Mouse (Mus musculus) kidney, adult 2 months (tissue): ENCODE measurements around the gene Rab33b. TPM values are rescaled to one million over a fixed set of nuclear protein-coding genes. Genes with fewer than 3 reads are reported as not detected.

ENCODE experiments used
- DNase-seq: peaks from one replicate; pipeline ENCODE4 v3.0.0; 2021
- H3K27ac ChIP-seq: fragments of 200-500 bp; 2 replicates; pipeline ENCODE4 v1.5.1; 2012; ENCODE audit warnings: low read depth, low read length, control low read depth, inconsistent platforms; ENCODE audit not compliant: insufficient read depth
- H3K27me3 ChIP-seq: fragments of 200-500 bp; replicated peaks from 2 replicates; pipeline ENCODE4 v1.6.1; 2012; ENCODE audit warnings: mild to moderate bottlenecking, moderate library complexity, low read length, inconsistent platforms; ENCODE audit not compliant: control insufficient read depth, insufficient read depth
- H3K36me3 ChIP-seq: fragments of 200-500 bp; 2 replicates; pipeline ENCODE4 v1.6.1; 2012; ENCODE audit warnings: mild to moderate bottlenecking, moderate library complexity, low read length, inconsistent platforms; ENCODE audit not compliant: control insufficient read depth, insufficient read depth
- H3K4me1 ChIP-seq: fragments of 200-500 bp; 2 replicates; pipeline ENCODE4 v1.6.1; 2011; ENCODE audit warnings: low read length; ENCODE audit not compliant: control insufficient read depth, insufficient read depth
- H3K4me3 ChIP-seq: fragments of 200-500 bp; 2 replicates; pipeline ENCODE4 v1.5.1; 2011; ENCODE audit warnings: mild to moderate bottlenecking, low read depth, low read length, control low read depth; ENCODE audit not compliant: insufficient read depth
- CTCF ChIP-seq: fragments of 200-500 bp; conservative IDR thresholded peaks from 2 replicates; pipeline ENCODE4 v1.5.1; 2011; ENCODE audit warnings: low read depth, mild to moderate bottlenecking, control low read depth, low read length, moderate library complexity, mixed read lengths; ENCODE audit not compliant: insufficient read depth, insufficient read length
- POLR2A ChIP-seq: fragments of 200-500 bp; IDR thresholded peaks from one replicate; pipeline ENCODE4 v1.6.1; 2011; ENCODE audit warnings: low read depth, low read length, control low read depth
- WGBS: fragments of 180-500 bp; shearing (Covaris S2); methylation state at CpG from one replicate; pipeline ENCODE4 v1.1.7; 2018; 5-methylcytosine and 5-hydroxymethylcytosine counted together
- polyA plus RNA-seq: library from polyadenylated mRNA; depleted of rRNA; stranded (reverse); fragments of >200 nt; gene quantifications from 2 replicates; pipeline ENCODE4 v1.2.3, GENCODE M21; 2012

The Rab33b gene
- polyA plus RNA-seq, 1 experiment: 7.7 TPM

DNA sequence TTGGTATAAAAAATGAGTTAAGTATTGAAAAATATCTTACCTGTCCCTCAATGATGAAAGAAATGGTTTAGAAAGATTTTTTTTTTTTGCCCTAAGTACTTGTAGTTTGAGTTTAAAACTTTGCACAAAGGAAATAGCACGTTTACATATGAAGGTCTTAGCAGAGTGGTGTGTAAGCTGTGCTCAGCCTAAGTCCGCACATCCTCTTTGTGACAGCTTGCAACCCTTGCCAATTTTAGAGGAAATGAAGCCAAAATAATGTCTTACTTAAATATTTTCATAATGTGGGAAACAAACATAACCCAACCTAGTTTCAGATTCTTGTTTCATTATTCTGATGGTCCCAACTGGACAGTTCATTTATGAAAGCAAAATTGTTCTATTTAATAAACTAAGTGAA is 10.7 kb downstream of the Rab33b start:
- no peak overlapping the region for H3K27ac ChIP-seq
- TF ChIP-seq POLR2A (no peak), CTCF (no peak)
- H3K4me3 ChIP-seq: no peak overlapping the region
- WGBS: 63% methylated on average over 2 of the region's 2 CpGs
- no peaks in the 10 kb centered on the region for H3K4me1 ChIP-seq
- H3K36me3 ChIP-seq: no peaks in the 10 kb centered on the region
- DNase-seq: peak; percentile 15
- no peaks in the 10 kb centered on the region for H3K27me3 ChIP-seq

- WGBS: 89% methylated on average over 9 of the region's 9 CpGs
These were observed 11.9 kb downstream of the Rab33b start for GRCm38 (mm10) chr3:51495646-51496045.

DNA sequence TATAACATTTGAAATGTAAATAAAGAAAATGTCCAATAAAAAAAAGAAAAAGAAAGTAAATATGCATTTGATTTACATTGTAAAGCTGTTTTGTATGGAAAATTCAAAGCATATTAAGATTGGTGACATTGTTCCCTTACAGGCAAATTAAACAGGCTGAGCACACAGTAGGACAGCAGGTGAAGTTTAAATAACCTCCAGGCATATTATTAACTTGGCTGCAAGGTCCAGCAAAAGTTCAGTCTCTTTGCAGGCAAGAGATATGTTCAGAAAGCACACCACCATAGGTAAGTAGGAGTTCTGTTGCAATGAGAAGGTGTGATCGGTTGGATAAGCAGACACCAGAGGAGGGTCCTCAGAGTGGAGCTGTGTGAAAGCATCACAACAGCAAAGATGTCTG is 14.3 kb downstream of the Rab33b start:
- Histone ChIP-seq H3K4me3 (no peak overlapping the region), H3K27me3 (no peaks in the 10 kb centered on the region), H3K36me3 (no peaks in the 10 kb centered on the region), H3K4me1 (no peaks in the 10 kb centered on the region), H3K27ac (no peak overlapping the region)
- no peak for DNase-seq
- TF ChIP-seq CTCF (no peak), POLR2A (no peak)
- WGBS: 89% methylated on average over 1 of the region's 1 CpGs

More at GRCm38 (mm10) chr3:51495646-51496045, 11.9 kb downstream of the Rab33b start:
- DNase-seq: no peak
- H3K4me3 ChIP-seq: no peak overlapping the region
- TF ChIP-seq POLR2A (no peak), CTCF (no peak)
- no peaks in the 10 kb centered on the region for H3K36me3 ChIP-seq
- no peaks in the 10 kb centered on the region for H3K27me3 ChIP-seq
- H3K4me1 ChIP-seq: no peaks in the 10 kb centered on the region
- no peak overlapping the region for H3K27ac ChIP-seq

GRCm38 (mm10) chr3:51498659-51499058 is 14.9 kb downstream of the Rab33b start:
- DNase-seq: no peak

GRCm38 (mm10) chr3:51499876-51500275 is 16.2 kb downstream of the Rab33b start:
- DNase-seq: no peak
- no peaks in the 10 kb centered on the region for H3K27me3 ChIP-seq
- no peaks in the 10 kb centered on the region for H3K36me3 ChIP-seq
- H3K27ac ChIP-seq: no peak overlapping the region
- no peak for TF ChIP-seq CTCF
- TF ChIP-seq POLR2A: no peak
- WGBS: 91% methylated on average over 4 of the region's 4 CpGs
- no peak overlapping the region for H3K4me3 ChIP-seq
- H3K4me1 ChIP-seq: no peaks in the 10 kb centered on the region

More at GRCm38 (mm10) chr3:51498659-51499058, 14.9 kb downstream of the Rab33b start:
- TF ChIP-seq POLR2A (no peak), CTCF (no peak)
- H3K27me3 ChIP-seq: no peaks in the 10 kb centered on the region
- H3K36me3 ChIP-seq: no peaks in the 10 kb centered on the region
- H3K4me3 ChIP-seq: no peak overlapping the region
- no peak overlapping the region for H3K27ac ChIP-seq
- no peaks in the 10 kb centered on the region for H3K4me1 ChIP-seq
- 85% methylated on average over 5 of the region's 5 CpGs for WGBS

DNA sequence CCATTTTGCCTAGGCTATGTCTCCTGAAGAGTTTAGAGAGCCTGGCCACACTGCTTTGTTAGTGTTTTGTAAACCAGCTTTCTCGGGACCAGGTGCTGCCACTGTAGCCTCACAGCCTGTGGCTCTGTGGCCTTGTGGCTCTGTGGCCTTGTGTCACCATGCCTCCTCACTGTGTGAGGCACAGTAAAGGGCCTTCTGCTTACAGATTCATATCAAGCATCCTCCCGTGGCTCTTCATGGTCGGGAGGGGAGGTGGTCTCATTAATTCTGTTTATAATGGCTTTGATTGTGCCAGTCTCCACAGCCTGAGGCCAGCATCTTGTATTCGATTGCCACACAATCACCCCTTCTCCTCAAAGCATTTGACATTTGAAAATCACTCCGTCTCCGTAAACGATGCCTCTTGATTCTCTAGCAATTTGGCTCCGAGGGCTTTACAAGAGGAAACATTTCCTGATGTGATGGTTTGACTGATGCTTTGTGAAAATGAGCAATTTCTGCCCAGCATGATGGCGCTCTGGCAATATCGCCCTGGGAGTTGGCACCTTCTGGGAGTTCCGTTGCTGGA is 20.7 kb downstream of the Rab33b start:
- 86% methylated on average over 11 of the region's 11 CpGs for whole genome bisulfite sequencing
- H3K4me1 ChIP-seq: no peaks in the 10 kb centered on the region

DNA sequence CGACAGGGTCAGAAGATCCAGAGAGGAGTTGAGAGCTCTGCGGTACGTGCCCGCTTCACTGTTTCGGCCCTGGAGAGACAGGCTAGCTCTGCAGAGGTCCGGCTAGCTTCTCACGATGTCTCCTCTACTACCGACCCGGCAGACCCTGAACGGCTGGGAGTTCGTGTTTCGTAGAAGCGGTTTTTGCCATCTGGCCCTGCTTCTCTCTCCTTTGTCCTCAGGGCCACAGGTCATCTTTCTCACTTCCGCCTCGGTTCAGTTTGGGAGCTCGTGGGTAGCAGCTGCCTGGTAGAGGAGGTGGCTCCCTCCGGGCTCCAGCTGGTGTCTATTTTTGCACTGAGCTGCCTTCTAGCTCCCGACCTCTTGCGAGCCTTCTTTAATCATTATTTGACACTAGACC is 21.7 kb downstream of the Rab33b start:
- 40% methylated on average over 19 of the region's 19 CpGs for WGBS
- no peak for TF ChIP-seq POLR2A
- TF ChIP-seq CTCF: no peak
- no peak overlapping the region for H3K4me3 ChIP-seq
- H3K27ac ChIP-seq: no peak overlapping the region
- DNase-seq: peak; percentile 25
- no peaks in the 10 kb centered on the region for H3K27me3 ChIP-seq
- H3K4me1 ChIP-seq: no peaks in the 10 kb centered on the region
- H3K36me3 ChIP-seq: no peaks in the 10 kb centered on the region

More for the DNA sequence above, 20.7 kb downstream of the Rab33b start:
- H3K27ac ChIP-seq: no peak overlapping the region
- DNase-seq: no peak
- H3K27me3 ChIP-seq: no peaks in the 10 kb centered on the region
- no peak overlapping the region for H3K4me3 ChIP-seq
- H3K36me3 ChIP-seq: no peaks in the 10 kb centered on the region
- no peak for TF ChIP-seq CTCF
- TF ChIP-seq POLR2A: no peak
